Mouse (Mus musculus) thymus, postnatal 4 days (tissue): Measurements from ENCODE around the gene Begain.

Experiments used
- DNase-seq: peaks from one replicate; pipeline ENCODE4 v3.0.0; 2021

The Begain gene

DNA sequence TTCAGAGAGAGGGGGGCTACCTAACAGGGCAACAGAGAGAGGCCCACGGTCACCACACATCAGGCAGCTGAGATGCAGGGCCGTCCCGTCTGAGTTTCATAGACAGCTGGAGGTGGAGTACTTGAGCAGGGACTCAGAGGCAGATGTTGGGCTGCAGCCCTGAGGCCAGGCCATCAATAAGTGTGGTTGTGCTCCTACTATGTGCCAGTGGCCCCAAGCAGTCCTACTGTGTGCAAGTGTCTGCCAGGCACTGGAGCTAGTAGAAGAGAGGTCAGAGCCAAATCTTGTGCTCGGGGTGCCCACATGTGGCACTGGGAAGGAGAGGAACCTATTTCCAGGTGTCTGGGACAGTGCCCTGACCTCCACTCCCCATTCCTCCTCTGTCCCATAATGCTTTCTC lies 18.1 kb downstream of the Begain start:
- no peak for DNase-seq

GRCm38 (mm10) chr12:109045581-109045980 lies 22.4 kb downstream of the Begain start:
- DNase-seq: no peak

DNA sequence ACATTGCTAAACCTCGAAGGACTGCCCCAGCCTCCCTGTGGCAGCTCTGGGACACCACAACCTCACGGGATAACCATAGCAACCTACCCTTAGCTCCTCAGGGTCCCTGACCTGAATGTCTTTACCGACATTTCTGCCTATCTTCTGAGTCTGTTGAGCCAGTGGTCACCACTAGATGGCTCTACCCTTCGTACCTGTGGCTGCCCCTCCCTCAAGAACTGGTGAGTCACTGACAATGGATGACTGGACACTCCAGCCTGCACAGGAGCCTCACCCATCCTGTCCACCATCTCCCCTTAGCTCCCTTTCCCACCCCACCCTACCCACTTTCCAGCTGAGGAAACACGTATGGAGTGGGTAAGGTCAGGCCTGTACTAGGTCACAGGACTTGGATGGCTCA lies 23.5 kb downstream of the Begain start:
- peak; percentile 40 for DNase-seq

- no peak for DNase-seq
Observed at GRCm38 (mm10) chr12:109039311-109039710, 28.7 kb downstream of the Begain start.

DNA sequence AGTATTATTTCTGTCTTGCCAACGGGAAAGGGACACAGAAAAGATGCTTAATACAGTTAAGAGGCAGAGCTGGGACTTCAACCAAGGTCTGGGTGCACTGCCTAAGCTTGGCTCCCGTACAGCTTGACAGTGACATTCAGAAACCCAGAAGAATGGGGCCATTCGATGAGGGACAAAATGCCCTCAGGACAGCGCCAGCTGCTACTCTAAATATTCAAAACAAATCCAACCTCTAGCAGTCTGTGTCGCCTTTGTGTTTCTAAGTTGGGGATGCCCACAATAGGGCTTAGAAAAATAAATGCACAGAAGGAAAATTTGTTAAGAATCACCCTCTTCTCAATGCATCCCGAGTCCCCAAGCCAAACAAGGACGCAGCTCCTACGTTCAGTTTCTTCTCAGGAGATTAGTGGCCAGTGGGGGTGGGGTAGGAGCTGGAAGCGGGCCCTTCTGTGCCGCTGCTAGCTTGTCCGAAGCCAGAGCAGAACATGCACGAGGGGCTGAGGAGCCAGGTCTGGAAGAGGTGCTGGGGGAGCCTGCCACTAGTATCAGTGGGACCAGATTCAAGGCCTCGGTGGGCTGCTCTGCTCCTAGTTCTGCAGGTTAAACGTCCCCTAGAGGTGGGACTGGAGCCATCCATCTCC lies 29.7 kb downstream of the Begain start:
- no peak for DNase-seq

DNA sequence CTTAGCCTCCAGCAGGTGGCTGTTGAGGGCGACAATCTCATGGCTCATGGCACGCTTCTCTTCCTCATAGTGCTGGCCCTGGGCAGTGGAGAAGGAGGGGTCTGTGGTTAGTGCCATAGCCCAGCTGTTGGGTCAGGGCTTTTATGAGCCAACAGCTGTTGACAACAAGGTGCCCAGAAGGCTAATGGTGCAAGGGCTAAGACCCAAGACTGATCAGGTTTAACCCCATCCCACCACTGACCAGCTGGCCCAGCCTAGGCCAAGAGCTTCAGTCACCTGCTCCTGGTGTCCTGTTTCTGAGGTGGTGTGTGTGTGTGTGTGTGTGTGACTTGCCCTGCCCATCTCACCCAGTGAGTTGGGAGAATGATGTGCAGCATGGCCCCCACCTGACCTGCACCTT lies 31.0 kb downstream of the Begain start:
- DNase-seq: no peak

GRCm38 (mm10) chr12:109023780-109024179 lies 44.2 kb downstream of the Begain start:
- peak; percentile 51 for DNase-seq

DNA sequence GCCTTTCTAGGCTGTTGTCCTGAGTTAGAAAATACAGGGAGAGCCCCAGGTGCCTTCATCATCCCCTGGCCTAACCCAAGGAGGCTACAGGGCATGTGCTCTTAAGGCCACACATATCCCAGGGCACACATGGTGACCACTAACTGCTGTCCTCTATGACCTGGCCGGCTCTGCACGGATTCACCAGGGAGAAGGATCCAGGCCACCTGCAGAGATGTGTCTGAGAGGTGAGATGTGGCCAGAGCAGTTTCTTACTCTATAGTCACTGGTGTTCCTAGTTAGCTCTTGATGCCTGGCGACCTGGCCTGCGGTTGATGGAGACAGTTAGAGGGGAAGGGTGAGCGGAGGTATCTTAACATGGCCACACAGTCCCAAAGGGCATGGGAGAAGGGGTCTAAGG lies 45.1 kb downstream of the Begain start:
- no peak for DNase-seq

DNA sequence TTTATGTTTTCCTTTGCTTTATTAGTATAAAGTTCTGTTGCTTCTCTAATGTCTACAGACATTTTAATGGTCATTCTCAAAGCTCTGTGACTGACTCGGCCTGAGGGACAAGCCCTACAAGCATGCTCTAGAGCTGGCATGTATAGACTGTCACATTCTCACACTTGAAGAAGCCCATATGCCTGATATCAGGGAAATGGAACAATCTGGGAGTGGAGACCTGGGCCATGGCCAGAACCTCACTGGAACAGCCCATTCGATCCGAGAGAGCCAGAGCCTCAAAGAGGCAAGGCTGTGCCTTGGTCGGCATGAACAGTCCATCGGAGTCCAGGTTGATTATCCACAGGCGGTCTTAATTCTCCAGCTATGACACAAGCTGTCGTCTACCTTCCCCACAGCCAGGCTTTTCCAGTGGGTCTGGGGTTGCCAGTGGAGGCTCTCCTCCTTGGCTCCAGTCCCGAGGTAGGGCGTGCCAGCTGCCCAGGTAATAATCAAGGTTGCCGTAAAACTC lies 45.8 kb downstream of the Begain start:
- no peak for DNase-seq

DNA sequence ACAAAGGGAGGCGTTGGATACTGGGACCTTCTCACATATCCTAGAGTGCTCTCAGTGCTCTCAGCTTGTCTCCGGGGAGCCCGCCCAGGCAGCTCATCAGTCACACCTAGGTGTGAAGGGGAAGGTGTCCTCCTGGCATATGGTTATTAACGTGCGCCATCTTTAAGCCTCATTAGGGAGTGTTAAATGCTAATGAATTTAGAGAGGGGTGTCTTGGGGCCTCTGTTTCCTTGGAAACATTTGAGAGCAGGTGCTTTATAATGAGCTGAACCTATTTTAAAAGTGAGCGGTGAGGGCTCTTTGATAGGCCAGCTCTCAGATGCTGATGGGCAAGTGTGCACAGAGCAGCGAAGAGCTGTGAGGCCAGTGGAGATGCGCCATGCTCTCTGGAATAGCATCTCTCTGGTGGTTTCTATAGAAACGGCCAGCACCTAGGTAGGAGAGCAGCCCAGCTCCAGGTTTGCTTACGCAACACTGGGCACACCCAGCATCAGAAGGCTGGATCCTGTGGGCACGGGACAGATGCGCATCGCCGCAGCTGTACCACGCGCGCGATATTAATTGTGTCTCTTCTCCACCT lies 57.9 kb downstream of the Begain start:
- no peak for DNase-seq

GRCm38 (mm10) chr12:109002978-109003377 lies 65.0 kb downstream of the Begain start:
- DNase-seq: no peak

GRCm38 (mm10) chr12:108997249-108997648 lies 70.8 kb downstream of the Begain start:
- no peak for DNase-seq

GRCm38 (mm10) chr12:108995976-108996636 lies 71.9 kb downstream of the Begain start:
- peak; percentile 30 for DNase-seq

GRCm38 (mm10) chr12:108994436-108995031 lies 73.5 kb downstream of the Begain start:
- DNase-seq: peak; percentile 87

GRCm38 (mm10) chr12:108993046-108993445 lies 75.0 kb downstream of the Begain start:
- DNase-seq: no peak

DNA sequence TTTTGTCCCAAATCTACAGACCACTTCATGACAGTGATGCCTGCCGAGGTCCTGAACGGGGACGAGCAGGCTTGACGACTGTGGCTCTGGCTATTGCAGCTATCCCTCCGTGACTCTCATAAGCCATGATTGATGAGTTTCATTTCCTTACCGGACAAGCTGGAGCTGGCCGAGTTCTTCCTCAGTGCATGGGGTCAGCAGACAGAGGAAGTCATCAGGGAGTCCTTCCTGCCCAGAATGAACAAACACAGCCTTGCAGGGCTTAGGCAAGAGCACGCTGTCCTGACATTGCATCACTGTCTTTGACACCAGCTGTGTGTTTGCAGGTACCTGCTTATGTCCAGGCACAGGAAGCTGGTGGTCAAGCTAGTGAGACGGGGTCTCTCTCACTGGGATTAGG lies 77.6 kb downstream of the Begain start:
- no peak for DNase-seq

GRCm38 (mm10) chr12:108987448-108987847 lies 80.6 kb downstream of the Begain start:
- no peak for DNase-seq

DNA sequence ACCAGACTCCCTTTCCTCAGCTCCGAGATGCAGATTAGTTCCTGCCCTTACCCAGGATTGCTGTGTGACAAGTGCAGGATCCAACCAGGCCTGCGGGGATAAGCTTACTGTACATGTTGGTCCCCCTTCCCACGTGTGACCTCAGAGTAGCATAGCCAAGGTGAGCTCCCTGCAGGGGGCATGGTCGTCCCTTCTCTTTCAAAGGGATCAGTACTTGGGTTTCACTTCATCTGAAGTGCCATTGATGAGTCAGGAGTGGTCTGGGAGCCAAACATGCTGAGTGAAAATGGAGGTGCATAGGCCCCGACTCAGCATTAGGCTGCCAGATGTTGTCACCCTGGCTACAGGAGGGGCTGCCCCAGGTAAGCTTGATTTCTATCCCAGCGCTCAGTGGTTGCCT lies 83.0 kb downstream of the Begain start:
- no peak for DNase-seq

DNA sequence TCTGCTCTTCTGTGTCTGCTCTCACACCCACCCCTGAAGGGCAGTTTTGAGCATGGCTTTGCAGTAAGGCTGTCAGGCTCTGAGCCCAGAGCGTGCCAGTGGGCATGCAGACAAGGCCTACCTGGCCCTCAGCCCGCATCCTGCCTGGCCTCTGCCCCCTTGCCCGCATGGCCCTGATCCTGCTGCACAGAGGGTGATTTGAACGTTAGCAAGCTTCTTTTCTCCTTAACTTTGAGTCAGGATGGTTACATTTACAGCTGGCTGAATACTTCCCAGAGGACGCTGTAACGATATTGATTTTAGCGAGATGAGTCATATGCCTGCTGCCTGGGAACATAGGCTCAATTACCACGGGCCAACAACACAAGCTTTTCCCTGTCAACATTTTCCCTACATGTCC lies 83.5 kb downstream of the Begain start:
- no peak for DNase-seq

DNA sequence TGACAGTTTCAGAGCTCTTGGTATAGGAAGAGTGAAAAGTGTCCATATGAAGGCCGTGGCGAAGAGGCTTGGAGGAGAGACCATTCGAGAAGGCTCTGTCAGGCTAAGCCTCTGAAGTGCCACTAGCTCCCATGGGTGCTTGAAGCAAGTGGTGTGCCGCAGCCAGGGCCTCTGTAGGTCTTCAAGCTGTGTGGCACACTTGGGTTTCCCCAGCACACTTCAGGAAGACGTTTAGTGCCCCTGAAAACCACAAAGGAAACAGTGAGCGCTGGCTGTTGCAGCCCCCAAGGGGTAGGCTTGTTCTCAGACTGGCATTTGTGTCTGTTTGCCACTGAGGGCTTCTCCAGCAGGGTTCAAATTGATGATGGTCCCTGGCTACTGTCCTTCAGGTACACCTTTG lies 84.5 kb downstream of the Begain start:
- DNase-seq: peak; percentile 44

GRCm38 (mm10) chr12:108982684-108982960 lies 85.4 kb downstream of the Begain start:
- no peak for DNase-seq
